Mouse (Mus musculus) limb, embryonic 10.5 days (tissue): ENCODE data around the gene Gnptg. TPM values are rescaled to one million over a fixed set of nuclear protein-coding genes. Genes with fewer than 3 reads are reported as not detected.

Experiments
- DNase-seq: peaks from one replicate; pipeline ENCODE4 v3.0.0-alpha.2; 2017; ENCODE audit warnings: low spot score
- H3K27ac ChIP-seq: fragments of 300-500 bp; sonication (generic); 2 replicates; pipeline ENCODE4 v1.5.1; 2016; ENCODE audit warnings: mild to moderate bottlenecking
- H3K27me3 ChIP-seq: fragments of 300-500 bp; sonication (generic); 2 replicates; pipeline ENCODE4 v1.6.1; 2016; ENCODE audit warnings: low read depth, mild to moderate bottlenecking; ENCODE audit not compliant: poor library complexity, severe bottlenecking
- H3K36me3 ChIP-seq: fragments of 300-500 bp; sonication (generic); 2 replicates; pipeline ENCODE4 v1.6.1; 2016; ENCODE audit warnings: mild to moderate bottlenecking, moderate library complexity
- H3K4me1 ChIP-seq: fragments of 300-500 bp; sonication (generic); 2 replicates; pipeline ENCODE4 v1.6.1; 2016
- H3K4me3 ChIP-seq: fragments of 300-500 bp; sonication (generic); 2 replicates; pipeline ENCODE4 v1.5.1; 2016; ENCODE audit warnings: mild to moderate bottlenecking, moderate library complexity
- H3K9me3 ChIP-seq: fragments of 300-500 bp; sonication (generic); replicated peaks from 2 replicates; pipeline ENCODE4 v1.6.1; 2016; ENCODE audit warnings: mild to moderate bottlenecking
- WGBS: fragments of 180-500 bp; shearing (Covaris S2); methylation state at CpG from one replicate; pipeline ENCODE4 v1.1.7; 2016; 5-methylcytosine and 5-hydroxymethylcytosine counted together
- polyA plus RNA-seq: library from polyadenylated mRNA; unstranded; fragments of >200 nt; fragmentation: Nextera tagmentation; extraction: Ambion mirVana; gene quantifications from 2 replicates; pipeline ENCODE4 v1.2.1, GENCODE M21; 2016

The Gnptg gene
- 34.6 and 35.0 TPM in 2 replicates for polyA plus RNA-seq

DNA sequence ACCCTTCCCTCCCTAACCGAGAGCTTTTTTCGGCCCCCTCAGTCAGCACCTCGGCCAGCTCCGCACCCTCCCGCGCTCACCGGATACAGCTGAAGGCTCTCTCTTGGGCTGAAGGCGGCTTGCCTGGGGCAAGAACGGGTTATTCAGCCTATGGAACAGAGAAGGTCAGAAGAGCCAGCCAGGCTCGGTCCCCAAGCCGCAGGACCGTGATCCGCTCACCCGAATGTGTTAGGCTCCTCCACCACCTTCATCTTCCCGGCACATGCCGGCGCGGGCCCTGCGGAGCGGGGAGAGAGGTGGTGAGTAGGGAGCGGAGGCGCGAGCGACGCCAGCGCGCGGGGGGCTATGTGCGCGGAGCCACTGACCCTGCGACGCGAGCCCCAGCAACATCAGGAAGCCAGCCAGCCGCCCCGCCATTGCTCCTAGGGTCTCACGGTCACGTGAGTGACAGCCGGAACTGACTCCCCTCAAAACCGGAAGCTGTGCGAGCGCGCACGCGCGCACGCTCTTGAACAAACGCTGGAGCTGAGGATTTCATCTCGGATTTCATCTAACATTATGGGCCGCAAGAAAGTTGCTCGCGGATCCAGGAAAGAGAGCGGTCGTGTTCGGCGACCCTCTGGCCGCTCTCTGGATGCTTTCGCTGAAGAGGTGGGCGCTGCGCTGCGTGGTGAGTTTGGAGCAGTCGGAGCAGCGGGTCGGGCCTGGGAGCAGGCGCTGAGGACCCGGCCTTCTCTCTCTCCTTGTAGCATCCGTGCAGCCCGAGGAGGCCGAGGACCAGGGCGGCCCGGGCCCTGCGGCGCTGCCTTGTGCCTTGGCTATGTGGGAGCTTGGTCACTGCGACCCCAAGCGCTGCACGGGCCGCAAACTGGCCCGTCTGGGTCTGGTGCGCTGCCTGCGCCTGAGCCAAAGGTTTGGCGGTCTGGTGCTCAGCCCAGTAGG lies at the start of gene Gnptg, which contains the start of gene Tsr3:
Gene Gnptg, minus strand, starts transcription at position 430 of the 942 bp plus-strand sequence.
Gene Tsr3, plus strand, starts transcription at position 476 of the 942 bp plus-strand sequence.
- Histone ChIP-seq H3K4me3 (peak within 1 kb of the TSS; percentile 97), H3K27ac (peak within 1 kb of the TSS; percentile 91), H3K4me1 (peaks cover 21% of the 10 kb centered on the region), H3K27me3 (no peaks in the 10 kb centered on the region), H3K9me3 (no peaks in the 10 kb centered on the region), H3K36me3 (peaks cover 55% of the 10 kb centered on the region)
- under 1% methylated on average over 80 of the region's 80 CpGs for WGBS
- DNase-seq, result peak; percentile 94

DNA sequence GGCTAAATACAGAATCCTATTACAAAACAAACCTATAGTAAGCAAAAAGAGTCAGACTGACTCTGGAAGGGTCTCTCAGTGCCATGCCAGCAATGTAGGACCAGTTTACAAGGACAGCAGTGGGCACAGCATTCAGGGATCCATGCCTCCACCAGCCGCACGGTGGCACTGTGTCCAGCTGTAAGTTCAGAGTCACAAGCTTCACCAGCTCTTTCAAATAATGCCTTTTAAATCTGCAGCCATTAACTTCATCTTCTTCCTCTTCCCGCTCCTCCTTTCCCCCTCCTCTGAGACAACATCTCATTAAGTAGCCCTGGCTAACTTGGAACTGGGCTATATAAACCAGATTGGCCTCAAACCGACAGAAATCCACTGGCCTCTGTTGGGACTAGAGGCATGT lies 48.9 kb upstream of the Gnptg start:
- Histone ChIP-seq H3K27ac (no peak overlapping the region), H3K4me1 (no peaks in the 10 kb centered on the region), H3K4me3 (no peak overlapping the region), H3K27me3 (no peaks in the 10 kb centered on the region), H3K9me3 (no peaks in the 10 kb centered on the region), H3K36me3 (no peaks in the 10 kb centered on the region)
- WGBS, result 22% methylated on average over 4 of the region's 4 CpGs
- DNase-seq, result peak; percentile 61

DNA sequence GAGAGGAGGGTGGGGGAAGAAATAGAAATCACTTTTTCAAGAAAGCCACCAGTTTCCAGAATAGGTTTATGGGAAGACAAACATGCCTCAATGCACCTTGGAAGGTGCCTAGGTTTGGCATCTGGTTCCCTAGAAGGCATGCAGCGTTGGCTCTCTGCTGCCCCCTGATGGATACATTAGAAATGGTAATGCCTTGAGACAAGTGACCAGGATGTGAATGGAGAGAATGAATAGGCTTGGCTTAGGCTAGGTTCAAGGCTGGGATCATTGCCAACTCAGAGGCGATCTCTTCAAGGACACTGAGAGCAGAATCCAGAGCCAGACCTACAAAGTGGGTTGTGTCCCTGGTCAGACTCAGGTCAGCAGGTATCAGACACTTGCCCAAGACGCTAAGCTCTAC lies 45.1 kb upstream of the Gnptg start:
- no peaks in the 10 kb centered on the region for H3K9me3 ChIP-seq
- WGBS, result 28% methylated on average over 3 of the region's 3 CpGs
- no peaks in the 10 kb centered on the region for H3K27me3 ChIP-seq
- H3K27ac ChIP-seq, result no peak overlapping the region
- peak; percentile 66 for DNase-seq
- H3K4me3 ChIP-seq, result no peak overlapping the region
- H3K36me3 ChIP-seq, result no peaks in the 10 kb centered on the region
- H3K4me1 ChIP-seq, result no peaks in the 10 kb centered on the region

DNA sequence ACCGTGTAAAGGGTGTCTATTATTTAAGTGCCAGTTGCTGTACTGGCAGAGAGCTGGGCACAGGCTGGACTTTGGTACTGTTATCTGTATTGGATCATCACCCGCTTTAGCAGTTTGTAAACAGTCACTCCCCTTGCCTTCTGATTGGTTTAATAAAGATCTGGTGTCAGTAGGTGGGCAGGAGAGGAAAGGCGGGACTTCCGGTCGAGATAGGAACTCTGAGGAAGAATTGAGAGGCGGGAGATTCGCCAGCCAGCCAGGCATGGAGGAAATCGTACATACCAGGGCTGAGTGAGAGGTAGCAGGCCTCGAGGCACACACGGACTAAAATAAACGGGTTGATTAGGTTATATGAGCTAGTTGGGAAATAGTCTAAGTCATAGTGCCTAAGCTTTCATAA lies 42.2 kb upstream of the Gnptg start:
- Histone ChIP-seq H3K9me3 (no peaks in the 10 kb centered on the region), H3K4me3 (no peak overlapping the region), H3K36me3 (no peaks in the 10 kb centered on the region), H3K27me3 (no peaks in the 10 kb centered on the region), H3K4me1 (no peaks in the 10 kb centered on the region), H3K27ac (no peak overlapping the region)
- WGBS, result 38% methylated on average over 11 of the region's 11 CpGs
- no peak for DNase-seq

DNA sequence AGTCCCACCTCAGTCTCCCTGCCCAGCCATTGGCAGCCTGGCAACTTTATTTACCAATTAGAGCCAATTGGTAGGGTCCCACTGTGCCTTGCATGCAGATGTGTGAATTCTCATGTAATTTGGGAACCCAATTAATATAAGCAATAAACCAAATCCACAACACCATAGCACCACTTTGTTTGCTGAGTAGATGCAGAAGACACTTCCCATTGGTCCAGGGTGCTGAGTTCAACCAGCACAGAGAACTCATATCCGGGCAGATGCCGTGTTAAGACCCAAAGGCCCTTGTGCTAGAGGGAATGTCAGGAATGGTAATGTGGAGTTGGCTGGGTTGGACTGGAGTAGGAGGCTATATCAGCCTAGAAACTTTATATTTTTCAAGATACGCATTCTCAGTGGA lies 35.9 kb upstream of the Gnptg start:
- no peak overlapping the region for H3K4me3 ChIP-seq
- WGBS, result 95% methylated on average over 3 of the region's 3 CpGs
- DNase-seq, result no peak
- peaks cover 12% of the 10 kb centered on the region for H3K36me3 ChIP-seq
- no peak overlapping the region for H3K27ac ChIP-seq
- H3K27me3 ChIP-seq, result no peaks in the 10 kb centered on the region
- H3K9me3 ChIP-seq, result no peaks in the 10 kb centered on the region
- H3K4me1 ChIP-seq, result peaks cover 23% of the 10 kb centered on the region

DNA sequence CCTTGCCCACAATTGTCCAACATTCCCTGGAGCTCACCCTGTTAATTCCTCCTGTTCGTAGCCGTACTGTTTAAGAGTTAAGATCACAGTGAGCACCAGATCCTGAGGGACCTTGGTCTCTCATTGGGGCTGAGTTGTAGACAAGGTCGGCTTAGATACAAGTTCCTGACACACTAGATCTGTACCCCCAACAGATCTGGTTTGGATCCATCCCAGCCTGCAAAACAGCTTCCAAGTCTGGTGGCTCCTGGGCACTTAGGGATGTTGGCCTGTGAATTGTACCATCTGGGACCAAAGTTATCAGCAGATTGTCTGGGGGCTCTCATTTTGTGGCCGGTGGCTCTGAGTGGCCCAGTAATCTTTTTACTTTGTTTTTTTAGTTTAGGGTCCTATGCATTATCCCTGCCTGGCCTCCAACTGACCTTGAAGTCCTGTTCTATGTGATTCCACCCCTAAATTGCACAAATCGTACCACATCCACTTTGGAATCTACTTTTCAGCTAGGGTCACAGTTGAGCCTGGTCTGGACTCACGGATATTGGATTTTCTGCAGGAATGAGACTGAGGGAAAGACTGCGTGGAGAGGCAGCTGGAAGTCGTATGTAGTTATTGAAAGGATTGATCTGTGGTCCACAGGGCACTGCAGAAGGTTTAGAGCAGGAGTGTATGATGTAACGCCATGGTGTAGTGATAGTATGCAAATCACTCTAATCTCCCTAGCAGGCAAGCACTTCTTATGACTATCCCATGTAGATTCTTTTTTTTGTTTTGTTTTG lies 34.8 kb upstream of the Gnptg start, which contains the start of gene Ube2i:
Gene Ube2i, minus strand, starts transcription at position 52 of the 776 bp plus-strand sequence.
- H3K9me3 ChIP-seq, result no peaks in the 10 kb centered on the region
- peaks cover 23% of the 10 kb centered on the region for H3K36me3 ChIP-seq
- H3K27me3 ChIP-seq, result no peaks in the 10 kb centered on the region
- 89% methylated on average over 9 of the region's 9 CpGs for WGBS
- DNase-seq, result no peak
- H3K4me1 ChIP-seq, result peaks cover 29% of the 10 kb centered on the region
- peak within 1 kb of the TSS; percentile 100 for H3K27ac ChIP-seq
- H3K4me3 ChIP-seq, result peak within 1 kb of the TSS; percentile 99

DNA sequence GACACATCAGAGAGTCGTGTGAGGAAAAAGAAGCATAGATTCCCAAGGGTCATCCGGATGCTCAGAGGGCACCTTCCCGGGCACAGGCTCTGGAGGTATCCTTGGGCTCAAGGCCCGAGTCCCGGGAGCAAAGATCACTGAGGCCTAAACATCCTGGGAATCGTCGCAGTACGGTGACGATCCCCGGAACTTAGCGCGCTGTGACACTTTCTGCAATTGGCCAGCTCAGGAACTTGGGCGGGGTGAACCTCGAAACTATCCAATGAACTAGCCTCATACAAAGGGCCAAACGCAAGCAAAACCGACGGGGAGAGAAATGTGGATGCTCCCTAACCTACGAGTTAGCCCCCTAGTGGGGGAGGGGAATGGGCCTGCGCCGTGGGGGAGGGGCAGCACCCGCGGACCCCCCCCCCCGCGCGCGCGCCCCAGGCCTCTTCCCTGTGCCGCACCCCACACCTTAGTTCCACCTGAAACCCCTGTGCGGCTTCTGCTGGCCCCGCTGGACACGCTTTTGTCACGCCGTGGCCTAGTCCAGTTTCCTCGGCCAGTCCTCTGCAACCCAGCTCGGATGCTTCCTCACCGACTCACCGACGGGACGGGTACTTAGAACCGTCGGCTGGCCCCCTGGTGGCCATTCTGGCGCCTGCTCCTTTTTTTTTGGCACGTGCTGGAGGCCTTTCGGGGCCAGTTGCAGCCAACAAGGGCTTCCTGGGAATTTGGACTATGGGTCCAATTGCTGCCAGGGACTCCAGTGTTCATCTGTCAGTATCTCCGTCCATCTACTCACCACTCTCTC lies 34.0 kb upstream of the Gnptg start:
- H3K4me1 ChIP-seq, result peaks cover 29% of the 10 kb centered on the region
- no peaks in the 10 kb centered on the region for H3K9me3 ChIP-seq
- peak; percentile 96 for DNase-seq
- WGBS, result under 1% methylated on average over 45 of the region's 45 CpGs
- no peaks in the 10 kb centered on the region for H3K27me3 ChIP-seq
- H3K4me3 ChIP-seq, result peak overlapping the region; percentile 99
- peaks cover 32% of the 10 kb centered on the region for H3K36me3 ChIP-seq
- H3K27ac ChIP-seq, result peak overlapping the region; percentile 100

DNA sequence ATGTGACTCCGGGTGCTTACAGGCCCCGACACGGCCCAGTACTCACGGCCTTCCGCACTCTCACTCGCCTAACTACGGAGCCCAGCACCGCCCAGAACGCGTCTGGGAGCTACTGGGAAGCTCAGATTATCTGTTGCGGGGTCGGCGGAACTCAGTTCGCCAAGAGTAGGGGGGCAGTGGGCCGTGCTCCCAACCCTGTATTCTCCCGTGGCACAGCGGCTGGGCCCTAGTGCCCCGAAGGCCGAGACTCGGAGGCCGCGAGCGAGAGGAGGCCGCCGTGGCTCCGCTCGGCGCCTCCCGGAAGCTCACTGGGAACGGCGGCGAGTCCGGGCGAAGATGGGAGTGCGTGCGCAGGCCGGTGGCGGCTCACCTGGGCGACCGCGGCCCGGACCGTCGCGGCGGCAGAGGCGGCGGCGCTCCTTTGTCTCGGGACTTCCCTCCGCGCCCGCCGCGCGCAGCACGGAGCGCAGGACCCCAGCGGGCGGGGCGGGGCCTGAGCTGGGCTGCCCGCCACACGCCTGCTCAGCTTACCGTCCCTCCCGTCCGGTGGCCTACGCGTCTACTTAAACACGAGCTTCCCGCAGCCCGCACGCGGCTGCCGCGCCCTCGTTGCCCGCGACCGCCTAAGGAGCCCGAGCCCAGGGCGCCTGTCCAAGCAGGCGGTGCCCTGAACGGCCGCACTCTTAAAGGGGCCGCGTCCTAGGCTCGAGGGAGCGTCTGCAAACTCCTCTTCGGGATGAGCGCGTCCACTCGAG lies 33.2 kb upstream of the Gnptg start:
- Histone ChIP-seq H3K9me3 (no peaks in the 10 kb centered on the region), H3K4me3 (peak overlapping the region; percentile 99), H3K36me3 (peaks cover 39% of the 10 kb centered on the region), H3K27ac (peak overlapping the region; percentile 100), H3K27me3 (no peaks in the 10 kb centered on the region), H3K4me1 (peaks cover 29% of the 10 kb centered on the region)
- DNase-seq, result peak; percentile 90
- under 1% methylated on average over 92 of the region's 92 CpGs for WGBS

DNA sequence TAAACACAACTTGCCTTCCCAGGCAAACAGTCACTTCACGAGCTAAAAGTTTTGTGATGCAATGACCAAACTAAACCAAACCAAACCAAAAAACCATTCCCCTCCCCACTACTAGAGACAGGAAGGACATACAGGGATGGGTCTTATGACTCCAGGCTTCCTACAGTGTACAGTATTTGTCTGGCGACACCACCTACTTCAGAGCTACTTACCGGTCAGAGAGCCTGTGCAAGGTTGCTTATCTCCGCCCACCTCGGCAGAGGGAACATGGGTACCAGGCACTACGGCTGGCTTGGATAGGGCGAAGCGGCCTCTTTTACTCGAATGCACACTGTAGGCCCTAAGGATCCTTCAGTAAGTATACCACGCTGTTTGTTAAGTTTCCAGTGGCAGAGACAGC lies 32.4 kb upstream of the Gnptg start:
- WGBS, result under 1% methylated on average over 10 of the region's 10 CpGs
- Histone ChIP-seq H3K27me3 (no peaks in the 10 kb centered on the region), H3K36me3 (peaks cover 47% of the 10 kb centered on the region), H3K27ac (peak overlapping the region; percentile 100), H3K9me3 (no peaks in the 10 kb centered on the region), H3K4me1 (peaks cover 29% of the 10 kb centered on the region), H3K4me3 (peak overlapping the region; percentile 99)
- DNase-seq, result no peak

DNA sequence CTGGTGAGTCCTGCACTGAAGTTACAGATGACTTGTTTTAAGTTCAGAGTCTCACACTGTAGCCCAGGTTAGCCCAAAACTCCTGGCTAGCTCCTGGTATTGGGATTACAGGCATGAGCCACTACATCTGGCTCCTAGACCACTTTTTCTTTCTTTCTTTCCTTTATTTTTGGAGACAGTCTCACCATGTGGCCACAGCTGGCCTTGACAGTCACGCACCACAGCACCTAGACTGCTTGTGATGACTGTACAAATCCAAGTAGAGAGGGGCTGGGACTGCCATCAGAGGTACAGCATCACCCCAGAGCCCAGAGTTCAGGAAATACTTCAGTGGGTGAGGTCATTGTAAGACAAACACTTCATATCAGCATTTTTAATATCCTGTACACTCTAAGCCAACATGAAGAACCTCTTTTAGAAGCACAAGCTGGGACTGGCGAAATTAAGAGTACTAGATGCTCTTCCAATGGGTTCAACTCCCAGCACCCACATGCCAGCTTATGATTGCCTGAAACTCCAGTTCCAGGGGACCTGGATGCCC lies 30.9 kb upstream of the Gnptg start:
- no peak for DNase-seq
- 89% methylated on average over 2 of the region's 2 CpGs for WGBS
- Histone ChIP-seq H3K27ac (no peak overlapping the region), H3K4me3 (peak overlapping the region; percentile 99), H3K27me3 (no peaks in the 10 kb centered on the region), H3K9me3 (no peaks in the 10 kb centered on the region), H3K4me1 (peaks cover 29% of the 10 kb centered on the region), H3K36me3 (peaks cover 62% of the 10 kb centered on the region)

DNA sequence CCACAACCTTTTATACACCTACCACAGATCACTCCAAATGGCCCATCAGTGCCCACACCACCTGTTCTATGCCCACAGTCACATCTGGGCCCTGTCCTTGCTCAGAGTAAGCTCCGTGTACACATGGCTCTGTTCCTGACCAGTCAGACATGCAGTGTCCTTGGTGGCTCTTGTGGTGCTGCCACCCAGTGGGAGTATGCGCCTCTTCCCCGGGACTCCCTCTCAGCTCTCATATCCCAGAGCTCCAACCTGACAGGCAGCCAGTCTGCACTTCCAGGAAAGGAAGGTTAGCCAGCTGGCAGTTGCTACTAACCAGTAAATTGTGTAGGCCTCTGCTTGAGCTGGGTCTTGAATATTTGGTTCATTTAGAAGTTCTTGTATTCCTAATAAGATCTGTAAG lies 24.5 kb upstream of the Gnptg start:
- Histone ChIP-seq H3K4me3 (no peak overlapping the region), H3K36me3 (peaks cover 86% of the 10 kb centered on the region), H3K27me3 (no peaks in the 10 kb centered on the region), H3K27ac (no peak overlapping the region), H3K9me3 (no peaks in the 10 kb centered on the region), H3K4me1 (no peaks in the 10 kb centered on the region; the same call in 1 of the 2 replicates)
- no peak for DNase-seq
- 83% methylated on average over 3 of the region's 3 CpGs for WGBS
